Mouse (Mus musculus): ENCODE results near the gene Lrtm1.

DNA sequence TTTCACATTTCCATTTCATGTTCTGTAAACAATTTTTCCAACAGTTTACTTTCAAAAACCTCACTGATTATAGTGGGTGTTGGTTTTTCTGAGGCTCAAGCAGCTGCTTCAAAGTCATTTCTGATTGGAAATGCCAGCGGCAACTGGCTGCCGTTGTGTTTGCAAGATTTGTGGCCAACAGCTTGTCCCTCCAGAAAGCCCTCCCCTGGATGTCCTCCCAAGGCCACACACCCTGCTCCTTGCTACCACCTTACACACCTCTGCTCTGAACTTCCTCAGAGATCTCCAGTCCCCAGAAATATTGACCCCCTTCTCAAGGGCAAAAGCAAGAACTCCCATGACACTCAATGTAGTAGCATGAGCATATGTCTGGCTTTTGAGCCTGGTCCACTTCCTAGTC is 44.7 kb downstream of the Lrtm1 start:
- TF ChIP-seq POLR2A (IDR thresholded peaks at IDR 0.05; ENCODE audit: extremely low read depth, insufficient read depth, low read length): no peak
- no peak for TF ChIP-seq CTCF (IDR thresholded peaks at IDR 0.05; ENCODE audit: low read depth, low read length)
